Mouse (Mus musculus) layer of hippocampus, adult 9-10 months (tissue): ENCODE data around the gene Orai3.
"Not testable (repeated sequence)": the region's sequence is repeated elsewhere in the genome, so short reads cannot be mapped to it uniquely, and the experiment has no call there.

Experiments used
- DNase-seq: peaks from one replicate; pipeline ENCODE4 v3.0.0; 2022; ENCODE audit warnings: low spot score

Gene Orai3

GRCm38 (mm10) chr7:127769651-127770038 lies at the start of gene Orai3:
TSS of gene Orai3 (plus strand) at chr7:127769815.
- DNase-seq, result peak; percentile 63

- no peak for DNase-seq
Measured at GRCm38 (mm10) chr7:127725490-127725889, 44.1 kb upstream of the Orai3 start.

GRCm38 (mm10) chr7:127725924-127726323 lies 43.7 kb upstream of the Orai3 start:
- DNase-seq, result no peak

GRCm38 (mm10) chr7:127727898-127728297 lies 41.7 kb upstream of the Orai3 start:
- DNase-seq, result no peak

GRCm38 (mm10) chr7:127730170-127730569 lies 39.4 kb upstream of the Orai3 start:
- DNase-seq, result no peak

GRCm38 (mm10) chr7:127732066-127732465 lies 37.5 kb upstream of the Orai3 start, which contains the start of gene Ctf2:
TSS of gene Ctf2 (minus strand) at chr7:127732166.
- not testable (repeated sequence) for DNase-seq

GRCm38 (mm10) chr7:127744366-127745045 lies 25.1 kb upstream of the Orai3 start, which contains the start of gene Fbxl19:
TSS of gene Fbxl19 (plus strand) at chr7:127744543.
- DNase-seq, result peak; percentile 62

- peak; percentile 97 for DNase-seq
Measured at GRCm38 (mm10) chr7:127745251-127745651, 24.4 kb upstream of the Orai3 start.

- DNase-seq, result peak; percentile 97
Measured at GRCm38 (mm10) chr7:127745652-127746493, 23.7 kb upstream of the Orai3 start.

GRCm38 (mm10) chr7:127746494-127747491 lies 22.8 kb upstream of the Orai3 start:
- no peak for DNase-seq

GRCm38 (mm10) chr7:127747559-127748234 lies 21.9 kb upstream of the Orai3 start:
- DNase-seq, result no peak

GRCm38 (mm10) chr7:127748235-127748560 lies 21.4 kb upstream of the Orai3 start:
- DNase-seq, result no peak

GRCm38 (mm10) chr7:127750131-127751127 lies 19.2 kb upstream of the Orai3 start:
- DNase-seq, result no peak

GRCm38 (mm10) chr7:127751619-127752018 lies 18.0 kb upstream of the Orai3 start:
- no peak for DNase-seq

GRCm38 (mm10) chr7:127752069-127752468 lies 17.5 kb upstream of the Orai3 start:
- no peak for DNase-seq

GRCm38 (mm10) chr7:127753158-127753557 lies 16.5 kb upstream of the Orai3 start:
- DNase-seq, result no peak

- no peak for DNase-seq
Measured at GRCm38 (mm10) chr7:127753741-127754140, 15.9 kb upstream of the Orai3 start.

- DNase-seq, result no peak
Measured at GRCm38 (mm10) chr7:127759716-127760115, 9.9 kb upstream of the Orai3 start.

GRCm38 (mm10) chr7:127760478-127760877 lies 9.1 kb upstream of the Orai3 start:
- DNase-seq, result no peak

- DNase-seq, result no peak
Measured at GRCm38 (mm10) chr7:127761026-127761425, 8.6 kb upstream of the Orai3 start.
